Mouse (Mus musculus) heart, embryonic 14.5 days (tissue): ENCODE data around the gene Zmynd15. TPM values are rescaled to one million over a fixed set of nuclear protein-coding genes. Genes with fewer than 3 reads are reported as not detected.

Experiments
- ATAC-seq: fragments of 200-750 bp; cut with Nextera tagmentation; 2 replicates; pipeline ENCODE4 v1.8.0; 2017; ENCODE audit warnings: low read depth, moderate TSS enrichment; ENCODE audit not compliant: insufficient number of reproducible peaks, insufficient read depth, low FRiP score
- H3K27ac ChIP-seq, 2 experiments: fragments of 200-500 bp in 1 of 2; fragments of 300-500 bp in 1 of 2; sonication (generic) in 1 of 2; replicated peaks in 1 of 2; 2 replicates each; pipeline ENCODE4 v1.5.1; 2012 to 2014; ENCODE audit warnings: low read depth in 2 of 2, low read length in 2 of 2, control low read depth in 1 of 2, mild to moderate bottlenecking in 1 of 2, mixed read lengths in 1 of 2; ENCODE audit not compliant: control insufficient read depth in 1 of 2, insufficient read depth in 1 of 2
- H3K27me3 ChIP-seq: fragments of 300-500 bp; sonication (generic); 2 replicates; pipeline ENCODE4 v1.6.1; 2014; ENCODE audit warnings: mild to moderate bottlenecking, low read length, control low read depth; ENCODE audit not compliant: control insufficient read depth, insufficient read depth
- H3K36me3 ChIP-seq: fragments of 300-500 bp; sonication (generic); 2 replicates; pipeline ENCODE4 v1.6.1; 2014; ENCODE audit warnings: mild to moderate bottlenecking, control low read depth, low read length, mixed read lengths; ENCODE audit not compliant: control insufficient read depth, insufficient read depth
- H3K4me1 ChIP-seq, 2 experiments: fragments of 200-500 bp in 1 of 2; fragments of 300-500 bp in 1 of 2; sonication (generic) in 1 of 2; 2 replicates each; pipeline ENCODE4 v1.6.1; 2012 to 2014; ENCODE audit warnings: low read length in 2 of 2, control low read depth in 1 of 2, mixed read lengths in 1 of 2; ENCODE audit not compliant: control insufficient read depth in 2 of 2, insufficient read depth in 2 of 2
- H3K4me2 ChIP-seq: fragments of 300-500 bp; sonication (generic); 2 replicates; pipeline ENCODE4 v1.6.1; 2014; ENCODE audit warnings: mild to moderate bottlenecking, low read length
- H3K4me3 ChIP-seq, 2 experiments: fragments of 200-500 bp in 1 of 2; fragments of 300-500 bp in 1 of 2; sonication (generic) in 1 of 2; 2 replicates each; pipeline ENCODE4 v1.5.1; 2012 to 2014; ENCODE audit warnings: low read length in 2 of 2, mild to moderate bottlenecking in 2 of 2, control low read depth in 1 of 2, low read depth in 1 of 2, moderate library complexity in 1 of 2; ENCODE audit not compliant: control insufficient read depth in 1 of 2, insufficient read depth in 1 of 2
- H3K9ac ChIP-seq: fragments of 300-500 bp; sonication (generic); 2 replicates; pipeline ENCODE4 v1.6.1; 2014; ENCODE audit warnings: mild to moderate bottlenecking, low read length
- H3K9me3 ChIP-seq: fragments of 300-500 bp; sonication (generic); 2 replicates; pipeline ENCODE4 v1.6.1; 2016; ENCODE audit warnings: low read length, control low read depth; ENCODE audit not compliant: control insufficient read depth
- WGBS: fragments of 180-500 bp; shearing (Covaris S2); extraction: QIAGEN DNeasy Blood & Tissue Kit; methylation state at CpG from one replicate; pipeline ENCODE4 v1.1.7; 2014; 5-methylcytosine and 5-hydroxymethylcytosine counted together
- polyA plus RNA-seq: library from polyadenylated mRNA; unstranded; fragments of >200 nt; fragmentation: Nextera tagmentation; extraction: Ambion mirVana; gene quantifications from 2 replicates; pipeline ENCODE4 v1.2.1, GENCODE M21; 2014

The Zmynd15 gene
- polyA plus RNA-seq = 0.95 and 2.0 TPM in 2 replicates

GRCm38 (mm10) chr11:70458688-70459600 is at the start of gene Zmynd15:
Gene Zmynd15, plus strand, starts transcription at chr11:70459433.
- H3K36me3 ChIP-seq = peaks cover 13% of the 10 kb centered on the region
- H3K9me3 ChIP-seq = no peaks in the 10 kb centered on the region
- peak within 1 kb of the TSS; percentile 72 for H3K9ac ChIP-seq
- ATAC-seq = 0 out of 2 replicates have a peak, but pooled peaks have one; percentile 24
- H3K4me1 ChIP-seq = peaks cover 3 to 10% of the 10 kb centered on the region in 2 experiments; a peak in 3 of 4 replicates
- peak within 1 kb of the TSS; percentile 91 for H3K4me2 ChIP-seq
- peaks cover 21% of the 10 kb centered on the region for H3K27me3 ChIP-seq
- peak within 1 kb of the TSS; percentile 56 to 83 for H3K4me3 ChIP-seq
- H3K27ac ChIP-seq = peak within 1 kb of the TSS in 1 of 2 experiments; percentile 24; a peak in 2 of 4 replicates
- 14% methylated on average over 32 of the region's 32 CpGs for WGBS

- Histone ChIP-seq H3K36me3 (peaks cover 8% of the 10 kb centered on the region), H3K4me1 (peaks cover 2 to 12% of the 10 kb centered on the region in 2 experiments; a peak in 3 of 4 replicates), H3K27me3 (no peaks in the 10 kb centered on the region), H3K9ac (peak within 1 kb of the TSS; percentile 99), H3K4me3 (peak within 1 kb of the TSS; percentile 90 to 98), H3K27ac (peak within 1 kb of the TSS; percentile 2 to 65), H3K4me2 (peak within 1 kb of the TSS; percentile 83), H3K9me3 (no peaks in the 10 kb centered on the region)
- peak; percentile 94 for ATAC-seq
- under 1% methylated on average over 59 of the region's 59 CpGs for WGBS
These were observed 49.5 kb upstream of the Zmynd15 start, which contains the start of gene Pelp1 for GRCm38 (mm10) chr11:70409594-70410296. Gene Pelp1, minus strand, starts transcription at chr11:70410031.

GRCm38 (mm10) chr11:70410297-70410643 is 49.0 kb upstream of the Zmynd15 start:
- no peak for ATAC-seq
- no peaks in the 10 kb centered on the region for H3K9me3 ChIP-seq
- H3K4me3 ChIP-seq = peak overlapping the region; percentile 90 to 98
- peaks cover 2 to 12% of the 10 kb centered on the region in 2 experiments; a peak in 3 of 4 replicates for H3K4me1 ChIP-seq
- H3K27me3 ChIP-seq = no peaks in the 10 kb centered on the region
- H3K4me2 ChIP-seq = peak overlapping the region; percentile 83
- peak overlapping the region; percentile 2 to 65; a peak in 3 of 4 replicates for H3K27ac ChIP-seq
- H3K36me3 ChIP-seq = peaks cover 5% of the 10 kb centered on the region
- H3K9ac ChIP-seq = peak overlapping the region; percentile 99
- 57% methylated on average over 6 of the region's 6 CpGs for WGBS

GRCm38 (mm10) chr11:70412591-70412990 is 46.6 kb upstream of the Zmynd15 start:
- H3K27me3 ChIP-seq = no peaks in the 10 kb centered on the region
- no peak overlapping the region for H3K4me2 ChIP-seq
- ATAC-seq = no peak
- no peaks in the 10 kb centered on the region for H3K9me3 ChIP-seq
- H3K4me1 ChIP-seq = peaks cover 2 to 12% of the 10 kb centered on the region in 2 experiments; a peak in 3 of 4 replicates
- WGBS = 74% methylated on average over 5 of the region's 5 CpGs
- H3K36me3 ChIP-seq = no peaks in the 10 kb centered on the region
- H3K4me3 ChIP-seq = no peak overlapping the region
- H3K9ac ChIP-seq = no peak overlapping the region
- no peak overlapping the region for H3K27ac ChIP-seq

GRCm38 (mm10) chr11:70413961-70414360 is 45.3 kb upstream of the Zmynd15 start:
- Histone ChIP-seq H3K4me1 (peaks cover 0 to 4% of the 10 kb centered on the region in 2 experiments; a peak in 2 of 4 replicates), H3K27me3 (no peaks in the 10 kb centered on the region), H3K4me2 (no peak overlapping the region), H3K4me3 (no peak overlapping the region), H3K9ac (no peak overlapping the region), H3K27ac (no peak overlapping the region), H3K9me3 (no peaks in the 10 kb centered on the region), H3K36me3 (no peaks in the 10 kb centered on the region)
- 6% methylated on average over 3 of the region's 3 CpGs for WGBS
- ATAC-seq = no peak

- Histone ChIP-seq H3K36me3 (no peaks in the 10 kb centered on the region), H3K27ac (no peak overlapping the region), H3K27me3 (no peaks in the 10 kb centered on the region), H3K4me1 (no peaks in the 10 kb centered on the region), H3K4me2 (no peak overlapping the region), H3K4me3 (no peak overlapping the region), H3K9me3 (no peaks in the 10 kb centered on the region), H3K9ac (no peak overlapping the region)
- no peak for ATAC-seq
- 57% methylated on average over 4 of the region's 4 CpGs for WGBS
These were observed 41.0 kb upstream of the Zmynd15 start for GRCm38 (mm10) chr11:70418199-70418598.

- 34% methylated on average over 5 of the region's 5 CpGs for WGBS
- ATAC-seq = no peak
- Histone ChIP-seq H3K27me3 (no peaks in the 10 kb centered on the region), H3K4me3 (no peak overlapping the region), H3K36me3 (no peaks in the 10 kb centered on the region), H3K9me3 (no peaks in the 10 kb centered on the region), H3K27ac (no peak overlapping the region), H3K4me2 (no peak overlapping the region), H3K9ac (no peak overlapping the region), H3K4me1 (no peaks in the 10 kb centered on the region)
These were observed 39.7 kb upstream of the Zmynd15 start for GRCm38 (mm10) chr11:70419486-70419885.
